Comparison of ENCODE assay signal across 28 mouse cellular contexts in the genomic region with DNA sequence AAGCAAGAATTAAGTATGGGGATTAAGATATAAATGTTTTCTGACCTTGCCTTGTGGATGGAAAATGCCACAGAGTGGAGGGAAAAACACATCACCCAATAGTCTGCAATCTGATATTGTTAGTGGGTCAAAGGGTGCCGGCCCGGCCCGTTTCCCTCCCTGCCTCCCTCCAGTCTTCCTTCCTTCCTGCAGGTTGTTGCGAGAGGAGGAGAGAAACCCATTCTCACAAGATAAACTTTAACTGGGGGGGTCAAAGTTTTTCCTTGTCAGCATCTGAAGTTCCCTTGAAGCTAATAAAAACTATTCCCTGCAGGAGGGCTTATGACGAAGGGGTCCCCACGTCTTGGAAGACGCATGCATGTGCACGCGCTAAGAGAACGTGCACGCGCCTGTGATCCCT. TPM values are rescaled to one million over a fixed set of nuclear protein-coding genes. Genes with fewer than 3 reads are reported as not detected.
A peak's percentile ranks its signal among the peaks of the same experiment; 100 is the strongest.
DNase-seq lines count a peak whose midpoint lies in the region; ATAC-seq and TF ChIP-seq lines count a peak whose summit lies in the region.
"Had no signal": no experiment of that assay in that cellular context is flagged by ENCODE, and none has a peak within 500 bp of the region (broad histone marks: within the 10 kb centered on the region; RNA-seq: fewer than 3 reads in every experiment).

No protein-coding gene starts in this region.

- no peak for ATAC-seq in heart, embryonic 13.5 days (ENCODE audit: extremely low read depth, insufficient number of reproducible peaks, low FRiP score, low TSS enrichment)
- ATAC-seq in intestine, postnatal 0 days = peak; percentile 33; the same call in 1 of the 2 replicates
- no peak for ATAC-seq in intestine, embryonic 15.5 days
- no peak for ATAC-seq in kidney, embryonic 15.5 days (replicated peaks; ENCODE audit: low FRiP score)
- ATAC-seq: CD4-positive, CD25-positive, alpha-beta regulatory T cell, adult 4 months; forebrain, embryonic 14.5 days; hindbrain, postnatal 0 days; midbrain, embryonic 16.5 days had no signal

- no peaks in the 10 kb centered on the region for H3K9me3 ChIP-seq in heart, embryonic 13.5 days
- no peaks in the 10 kb centered on the region for H3K9me3 ChIP-seq in intestine, postnatal 0 days (ENCODE audit: control insufficient read depth)
- H3K9me3 ChIP-seq in intestine, embryonic 15.5 days = no peaks in the 10 kb centered on the region
- H3K9me3 ChIP-seq in kidney, embryonic 15.5 days (replicated peaks) = no peaks in the 10 kb centered on the region
- H3K9me3 ChIP-seq: embryonic facial prominence, embryonic 12.5 days; limb, embryonic 12.5 days; liver, embryonic 15.5 days; neural tube, embryonic 12.5 days had no signal

- no peaks in the 10 kb centered on the region for H3K36me3 ChIP-seq in heart, embryonic 13.5 days
- no peaks in the 10 kb centered on the region for H3K36me3 ChIP-seq in intestine, postnatal 0 days (ENCODE audit: control insufficient read depth, insufficient read depth)
- no peaks in the 10 kb centered on the region for H3K36me3 ChIP-seq in intestine, embryonic 15.5 days
- H3K36me3 ChIP-seq in kidney, embryonic 15.5 days = no peaks in the 10 kb centered on the region
- H3K36me3 ChIP-seq: embryonic facial prominence, embryonic 12.5 days; limb, embryonic 12.5 days; liver, embryonic 15.5 days; neural tube, embryonic 12.5 days had no signal

- H3K9ac ChIP-seq in heart, embryonic 13.5 days = no peak overlapping the region
- H3K9ac ChIP-seq in intestine, postnatal 0 days (ENCODE audit: low read depth, low read length) = no peak overlapping the region
- H3K9ac ChIP-seq in intestine, embryonic 15.5 days = no peak overlapping the region
- no peak overlapping the region for H3K9ac ChIP-seq in kidney, embryonic 15.5 days
- H3K9ac ChIP-seq: embryonic facial prominence, embryonic 12.5 days; limb, embryonic 12.5 days; liver, embryonic 15.5 days; lung, embryonic 14.5 days; neural tube, embryonic 12.5 days had no signal

- H3K4me1 ChIP-seq in heart, embryonic 13.5 days = peaks cover 51% of the 10 kb centered on the region
- H3K4me1 ChIP-seq in intestine, postnatal 0 days (replicated peaks; ENCODE audit: control insufficient read depth, insufficient read depth, low read length) = peaks cover 12% of the 10 kb centered on the region; the same call in 1 of the 2 replicates
- peaks cover 26% of the 10 kb centered on the region; the same call in 1 of the 2 replicates for H3K4me1 ChIP-seq in intestine, embryonic 15.5 days (replicated peaks)
- H3K4me1 ChIP-seq in kidney, embryonic 15.5 days = peaks cover 28% of the 10 kb centered on the region
- H3K4me1 ChIP-seq: liver, embryonic 15.5 days had no signal

- no peaks in the 10 kb centered on the region for H3K27me3 ChIP-seq in heart, embryonic 13.5 days (replicated peaks)
- H3K27me3 ChIP-seq in intestine, postnatal 0 days (replicated peaks; ENCODE audit: control insufficient read depth, insufficient read depth, low read length) = no peaks in the 10 kb centered on the region
- H3K27me3 ChIP-seq in intestine, embryonic 15.5 days (replicated peaks) = no peaks in the 10 kb centered on the region
- H3K27me3 ChIP-seq in kidney, embryonic 15.5 days = no peaks in the 10 kb centered on the region
- H3K27me3 ChIP-seq: limb, embryonic 12.5 days; neural tube, embryonic 12.5 days had no signal

- peak overlapping the region; percentile 64 for H3K27ac ChIP-seq in heart, embryonic 13.5 days (replicated peaks)
- no peak overlapping the region for H3K27ac ChIP-seq in intestine, postnatal 0 days (ENCODE audit: low read depth, low read length)
- H3K27ac ChIP-seq in intestine, embryonic 15.5 days = no peak overlapping the region
- H3K27ac ChIP-seq in kidney, embryonic 15.5 days = no peak overlapping the region
- H3K27ac ChIP-seq: embryonic facial prominence, embryonic 12.5 days; hindbrain, postnatal 0 days; left cerebral cortex, adult 2 months; limb, embryonic 12.5 days; liver, embryonic 15.5 days; neural tube, embryonic 12.5 days; stomach, postnatal 0 days had no signal

- no peak for DNase-seq in heart, adult 18-20 months
- no peak for DNase-seq in kidney, postnatal 14 days
- DNase-seq in yolk sac, embryonic 10.5 days (ENCODE audit: low spot score) = peak; percentile 29
- DNase-seq: adrenal gland, postnatal 14 days; cerebellum, adult 11 months; cerebellum, adult 9-10 months; embryo, embryonic 11 days; gastrocnemius, postnatal 14 days; lung, embryonic 14.5 days; right cerebral cortex, adult 18-20 months; thymus, adult 18-20 months; thymus, postnatal 25 days had no signal

- no peak overlapping the region for H3K4me2 ChIP-seq in heart, embryonic 13.5 days
- no peak overlapping the region for H3K4me2 ChIP-seq in intestine, postnatal 0 days (replicated peaks; ENCODE audit: low read depth)
- H3K4me2 ChIP-seq in intestine, embryonic 15.5 days (replicated peaks) = no peak overlapping the region
- peak overlapping the region; percentile 40 for H3K4me2 ChIP-seq in kidney, embryonic 15.5 days
- H3K4me2 ChIP-seq: embryonic facial prominence, embryonic 12.5 days; limb, embryonic 12.5 days; liver, embryonic 15.5 days; lung, embryonic 14.5 days; midbrain, embryonic 11.5 days; neural tube, embryonic 12.5 days had no signal

- WGBS in heart, embryonic 13.5 days = 70% methylated on average over 12 of the region's 12 CpGs
- 61% methylated on average over 12 of the region's 12 CpGs for whole genome bisulfite sequencing in intestine, postnatal 0 days
- WGBS in intestine, embryonic 15.5 days = 76% methylated on average over 12 of the region's 12 CpGs
- WGBS in kidney, embryonic 15.5 days = 38% methylated on average over 12 of the region's 12 CpGs

- no peak for TF ChIP-seq CTCF in intestine, postnatal 0 days (IDR thresholded peaks at IDR 0.05; ENCODE audit: low read depth)

- H3K4me3 ChIP-seq in heart, embryonic 13.5 days = no peak overlapping the region
- H3K4me3 ChIP-seq in intestine, postnatal 0 days (ENCODE audit: low read depth, low read length) = no peak overlapping the region
- no peak overlapping the region for H3K4me3 ChIP-seq in intestine, embryonic 15.5 days (replicated peaks)
- no peak overlapping the region for H3K4me3 ChIP-seq in kidney, embryonic 15.5 days (replicated peaks)
- H3K4me3 ChIP-seq: embryonic facial prominence, embryonic 12.5 days; left cerebral cortex, adult 2 months; limb, embryonic 12.5 days; liver, embryonic 15.5 days; neural tube, embryonic 12.5 days had no signal

RNA-seq across cellular contexts. Expression of a gene that starts 8.5 kb away (rescaled TPM):
- polyA plus RNA-seq in heart, embryonic 13.5 days (2015; fragmentation: Nextera tagmentation; extraction: Ambion mirVana) = 8.3 and 10.0 TPM in 2 replicates
- total RNA-seq in heart, adult 18-20 months (2021) = 1 to 10 TPM; 4.4 to 4.7 TPM
- 11.4 and 13.6 TPM in 2 replicates for polyA plus RNA-seq in intestine, postnatal 0 days (2015; fragmentation: Nextera tagmentation; extraction: Ambion mirVana)
- 23.2 and 25.8 TPM in 2 replicates for polyA plus RNA-seq in intestine, embryonic 15.5 days (2015; fragmentation: Nextera tagmentation; extraction: Ambion mirVana)
- 29.7 and 31.0 TPM in 2 replicates for polyA plus RNA-seq in kidney, embryonic 15.5 days (2015; fragmentation: Nextera tagmentation; extraction: Ambion mirVana)
- total RNA-seq: granulocyte monocyte progenitor cell, adult 5-6 weeks had no signal
- polyA plus RNA-seq: CD4-positive, CD25-positive, alpha-beta regulatory T cell, adult 4 months had no signal
